Mouse (Mus musculus) spleen, embryonic (tissue): ENCODE results near the gene Ccnyl1.

ENCODE experiments used
- CTCF ChIA-PET: fragments of 350-600 bp; sonication (Branson Sonifier 250); formaldehyde crosslinking; loops from one replicate; lab custom pipeline; 2022; lab: Charles Lee

Gene Ccnyl1

DNA sequence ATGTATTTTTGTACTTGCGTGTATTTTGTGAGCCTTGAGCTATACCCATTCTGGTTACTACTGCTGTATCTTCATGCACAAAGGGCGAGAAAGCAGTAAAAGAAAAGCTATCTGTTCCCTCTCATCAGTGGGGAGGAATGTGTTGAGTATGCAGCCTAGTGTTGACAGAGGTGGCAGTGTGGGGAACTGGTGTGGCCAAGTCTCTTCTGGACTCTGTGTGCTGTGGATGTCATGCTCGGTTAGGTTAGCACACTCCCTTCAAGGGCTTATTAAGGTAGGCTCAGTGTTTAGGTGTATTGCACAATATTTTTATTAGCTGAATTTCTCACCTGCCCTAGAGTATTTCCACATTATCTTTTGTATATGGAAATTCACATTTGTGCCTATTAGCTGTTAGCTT lies 11.5 kb downstream of the Ccnyl1 start:
- CTCF ChIA-PET: no interaction called here

DNA sequence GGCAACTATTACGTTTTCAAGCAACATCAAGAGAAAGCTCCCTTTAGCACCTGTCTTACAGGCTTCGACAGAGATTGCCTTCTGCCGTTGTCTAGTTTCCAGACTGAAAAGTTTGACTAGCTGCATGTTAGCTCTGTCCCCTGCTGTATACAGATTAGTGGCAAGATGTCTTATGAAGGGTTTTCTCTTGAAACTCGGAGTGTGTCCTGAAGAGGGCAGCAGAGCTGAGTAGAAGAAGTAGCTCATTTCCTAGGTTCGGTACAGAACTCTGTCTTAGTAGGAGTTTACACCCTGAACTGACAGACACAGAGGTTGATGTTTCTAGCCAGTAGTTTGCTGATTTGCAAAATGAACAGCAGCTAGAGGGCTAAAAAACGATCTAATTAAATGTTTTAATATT lies 15.0 kb downstream of the Ccnyl1 start:
- CTCF ChIA-PET: interaction anchor here (1.3 kb wide), 1 partner anchor 12 kb away, joined by 4 read pairs; no protein-coding TSS in a partner anchor

DNA sequence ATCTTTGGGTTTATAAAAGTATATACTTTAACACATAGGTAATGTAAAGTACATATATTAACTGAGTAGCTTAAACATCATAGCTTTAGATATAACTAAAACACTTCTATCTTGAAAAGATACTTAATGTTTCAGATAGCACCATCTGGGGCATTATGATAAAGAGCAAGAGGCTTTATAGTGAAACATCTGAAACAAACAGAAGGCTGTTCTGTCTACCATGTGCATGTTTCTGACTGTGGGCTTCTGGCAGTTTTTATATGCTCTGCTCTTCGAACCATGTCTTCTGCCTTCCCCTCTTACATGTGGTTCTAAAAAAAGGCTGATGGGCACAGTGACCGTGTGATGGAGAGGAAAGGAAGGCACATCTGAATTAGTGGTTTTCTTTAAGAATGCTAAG lies 16.4 kb downstream of the Ccnyl1 start:
- CTCF ChIA-PET: no interaction called here

DNA sequence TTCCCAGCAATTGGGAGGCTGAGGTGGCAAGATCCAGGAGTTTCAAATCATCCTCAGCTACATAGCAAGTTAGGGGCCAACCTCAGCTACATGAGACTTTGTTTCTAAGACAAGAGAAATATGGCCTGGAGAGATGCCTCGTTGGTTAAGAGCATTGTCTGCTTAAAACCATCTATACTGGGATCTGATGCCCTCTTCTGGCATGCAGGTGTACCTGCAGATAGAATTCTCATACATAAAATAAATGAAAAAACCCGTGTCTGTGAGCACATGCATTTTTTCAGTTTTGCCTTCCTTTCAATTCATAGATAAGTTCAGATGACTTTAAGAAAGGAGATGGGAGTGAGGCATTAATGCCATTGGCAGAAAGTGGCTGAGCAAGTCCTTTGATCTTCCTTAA lies 19.6 kb downstream of the Ccnyl1 start:
- CTCF ChIA-PET: no interaction called here

DNA sequence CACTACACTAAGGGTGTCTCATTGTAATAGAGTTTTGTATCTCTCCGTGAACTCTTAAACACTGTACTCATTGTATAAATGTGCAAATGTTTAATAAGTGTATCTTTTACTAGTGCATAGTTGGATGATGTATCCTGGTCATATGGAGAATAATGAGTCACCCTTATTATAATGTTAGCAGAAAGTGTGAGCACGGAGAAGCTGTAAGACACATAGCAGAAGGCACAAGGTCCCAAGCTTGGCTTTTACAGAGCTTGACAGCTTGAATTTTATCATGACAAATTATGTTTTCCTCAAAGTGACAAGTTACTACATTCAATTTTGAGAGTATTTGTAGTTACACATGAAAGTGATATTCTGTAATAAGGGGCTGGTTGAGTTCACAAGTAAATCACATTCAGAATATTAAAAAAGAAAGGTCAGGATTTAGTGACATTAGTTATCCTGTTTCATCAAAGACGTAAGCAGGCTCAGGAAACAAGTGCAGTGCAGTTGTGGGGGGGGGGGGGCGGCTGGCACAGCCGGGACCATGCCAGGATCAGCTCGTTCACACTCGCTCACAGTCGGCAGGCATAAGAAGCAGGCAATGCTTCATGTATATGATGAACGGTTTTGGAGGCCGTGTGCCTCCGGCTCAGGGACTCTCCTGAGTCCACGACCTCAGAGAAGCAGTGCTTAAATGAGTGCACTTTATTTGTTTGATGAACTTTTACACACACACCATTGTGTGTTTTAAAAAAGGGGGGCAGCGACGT lies 21.9 kb downstream of the Ccnyl1 start:
- CTCF ChIA-PET: interaction anchor here (0.6 kb wide), 1 partner anchor 20 kb away, joined by 4 read pairs; no protein-coding TSS in a partner anchor

DNA sequence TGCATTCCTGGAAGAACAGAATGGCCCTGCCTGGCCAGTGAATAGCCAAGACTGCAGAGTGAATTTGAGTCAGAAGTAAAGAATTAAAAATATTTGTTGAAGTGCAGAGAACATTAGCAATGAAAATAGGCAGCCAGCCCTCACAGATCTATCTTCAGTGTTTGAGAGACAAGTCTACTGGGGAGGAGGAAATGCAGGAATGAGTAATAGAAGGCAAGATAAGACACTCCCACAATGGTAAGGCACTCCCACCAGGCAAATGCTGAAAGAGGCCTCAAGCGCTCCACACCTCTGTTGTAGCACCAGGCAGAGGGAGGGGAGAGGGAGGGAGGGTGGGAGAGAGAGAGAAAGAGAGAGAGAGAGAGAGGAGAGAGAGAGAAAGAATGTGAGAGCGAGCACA lies 25.2 kb downstream of the Ccnyl1 start:
- CTCF ChIA-PET: no interaction called here

DNA sequence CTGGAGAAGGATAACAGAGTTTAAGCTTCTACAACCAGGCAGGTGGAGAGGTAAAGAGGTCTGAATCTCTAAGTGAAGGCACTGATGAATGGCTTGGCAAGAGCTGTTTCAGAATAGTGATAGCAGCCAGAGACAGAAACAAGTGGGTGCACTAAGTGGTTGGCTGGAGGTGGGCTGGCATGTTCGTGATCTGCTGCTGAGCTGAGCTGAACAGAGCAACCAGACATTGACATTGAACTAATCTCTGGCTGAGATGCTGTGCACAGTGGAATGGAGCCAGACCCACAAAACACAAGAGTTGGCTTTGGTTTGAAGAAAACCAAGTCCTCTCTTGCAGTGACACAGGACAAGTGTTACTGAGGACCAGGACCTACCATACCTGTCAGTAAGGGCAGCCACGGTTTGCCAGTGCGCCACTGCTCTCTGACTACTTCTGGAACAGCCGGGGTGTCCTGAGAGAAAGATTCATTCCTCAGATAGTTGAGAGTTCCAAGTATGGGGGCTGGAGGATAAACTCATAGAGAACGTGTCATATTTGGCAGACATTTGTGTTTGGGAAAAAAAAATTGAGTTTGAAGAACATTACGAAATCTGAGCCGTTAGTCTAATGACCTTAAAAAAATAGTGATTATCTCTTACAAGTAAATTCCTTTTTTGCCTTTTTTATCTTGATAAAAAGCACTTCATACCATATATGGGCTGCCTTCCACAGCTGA lies 26.5 kb downstream of the Ccnyl1 start:
- CTCF ChIA-PET: interaction anchor here (0.8 to 1.3 kb wide), 2 partner anchors 12 to 266 kb away, joined by 3 to 4 read pairs; no protein-coding TSS in a partner anchor

DNA sequence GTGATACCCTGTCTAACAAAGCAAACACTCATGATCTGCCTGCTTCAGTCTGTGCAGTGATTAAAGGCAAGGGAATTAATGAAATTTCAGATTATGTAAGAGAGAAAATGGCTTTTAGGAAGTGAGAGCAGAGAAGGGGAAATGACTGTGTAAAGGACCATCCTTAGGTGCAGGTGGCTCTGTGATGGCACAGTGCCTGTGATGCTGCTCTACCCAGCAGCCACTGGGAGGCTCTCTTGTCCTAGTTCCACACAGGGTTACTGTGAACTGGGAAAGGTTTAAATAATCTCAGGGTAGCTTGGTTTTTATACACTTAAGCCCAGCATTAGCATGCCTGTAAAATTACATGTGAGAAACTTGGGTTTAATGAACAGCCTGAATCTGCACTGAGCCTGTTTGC lies 27.2 kb downstream of the Ccnyl1 start:
- CTCF ChIA-PET: interaction anchor here (0.8 to 1.3 kb wide), 3 partner anchors 13 to 266 kb away, joined by 3 to 4 read pairs (median 3); no protein-coding TSS in a partner anchor

DNA sequence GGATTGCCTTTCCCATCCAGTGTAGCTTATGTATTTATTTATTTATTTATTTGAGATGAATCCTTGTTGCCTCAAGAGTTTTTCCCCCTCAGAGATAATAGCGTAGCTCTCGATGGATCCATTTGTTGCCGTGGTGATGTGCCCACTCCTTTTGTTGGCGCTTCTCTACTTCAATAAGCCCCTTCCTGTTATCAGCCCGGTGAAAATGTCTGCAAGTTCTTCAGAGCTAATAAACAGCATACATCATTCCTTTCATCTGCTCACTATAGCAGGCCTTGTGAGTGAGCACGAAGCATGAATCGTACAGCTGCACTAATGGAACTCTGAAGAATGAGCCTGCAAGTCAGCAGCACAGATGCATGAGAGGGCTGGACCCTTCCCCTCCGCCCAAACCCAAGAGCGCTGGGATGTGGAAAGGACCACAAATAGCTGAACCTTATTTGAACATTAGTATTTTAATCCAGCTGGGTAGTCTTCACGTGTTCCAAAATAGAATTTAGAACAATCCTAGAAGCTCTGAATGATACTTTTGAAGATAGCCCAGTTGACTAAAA lies 30.9 kb downstream of the Ccnyl1 start:
- CTCF ChIA-PET: interaction anchor here (0.6 to 0.7 kb wide), 2 partner anchors 17 to 521 kb away, joined by 3 to 5 read pairs; no protein-coding TSS in a partner anchor

DNA sequence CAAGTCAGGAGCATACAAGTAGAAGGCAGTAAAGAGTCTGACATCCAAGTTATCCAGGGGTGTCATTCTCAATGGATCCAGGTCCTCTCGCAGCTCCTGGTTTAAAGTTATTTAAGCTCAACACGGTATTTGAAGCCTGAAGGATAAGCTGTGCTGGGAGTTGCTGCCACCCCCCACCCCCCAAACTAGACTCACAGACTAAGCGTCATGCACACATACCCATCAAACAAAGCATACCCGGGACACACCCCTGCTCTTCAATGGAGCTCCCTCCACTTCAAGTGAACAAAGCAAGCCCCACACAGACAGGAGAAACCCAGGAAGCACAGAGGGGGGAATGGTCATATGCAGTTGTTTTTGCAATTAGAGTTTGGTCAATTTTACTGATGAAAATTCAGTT lies 39.8 kb downstream of the Ccnyl1 start:
- CTCF ChIA-PET: no interaction called here

DNA sequence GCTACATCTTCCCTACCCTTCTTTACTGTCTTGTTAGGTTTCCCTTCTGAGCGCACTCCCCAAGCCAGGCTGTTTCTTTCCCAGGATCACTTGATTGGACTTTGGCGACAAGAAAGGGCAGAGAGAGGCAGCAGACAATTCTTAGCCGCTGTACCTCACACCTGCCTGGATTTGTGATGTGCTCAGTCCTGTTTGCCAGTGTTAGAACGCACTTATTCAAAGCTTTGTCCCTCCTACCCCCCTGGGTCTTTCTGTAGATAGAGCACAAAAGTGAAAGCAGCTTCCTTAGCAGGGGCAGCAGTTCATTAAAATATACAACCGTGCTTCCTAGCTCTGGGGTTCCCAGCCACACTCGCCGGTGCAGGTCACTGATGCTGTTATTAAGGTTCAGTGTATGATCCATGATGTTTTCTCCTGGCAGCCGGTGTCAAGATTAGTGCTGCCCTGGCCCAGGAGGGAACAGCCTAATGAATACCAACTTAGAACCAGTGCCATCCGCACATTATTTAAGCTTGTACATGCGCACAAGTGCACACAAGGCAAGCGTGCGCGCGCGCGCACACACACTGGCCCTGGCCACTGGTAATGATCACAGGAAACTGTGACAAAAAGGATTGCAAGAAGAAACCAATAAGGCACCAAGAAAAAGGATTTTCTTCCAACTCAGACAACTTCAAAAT lies 41.2 kb downstream of the Ccnyl1 start:
- CTCF ChIA-PET: no interaction called here

DNA sequence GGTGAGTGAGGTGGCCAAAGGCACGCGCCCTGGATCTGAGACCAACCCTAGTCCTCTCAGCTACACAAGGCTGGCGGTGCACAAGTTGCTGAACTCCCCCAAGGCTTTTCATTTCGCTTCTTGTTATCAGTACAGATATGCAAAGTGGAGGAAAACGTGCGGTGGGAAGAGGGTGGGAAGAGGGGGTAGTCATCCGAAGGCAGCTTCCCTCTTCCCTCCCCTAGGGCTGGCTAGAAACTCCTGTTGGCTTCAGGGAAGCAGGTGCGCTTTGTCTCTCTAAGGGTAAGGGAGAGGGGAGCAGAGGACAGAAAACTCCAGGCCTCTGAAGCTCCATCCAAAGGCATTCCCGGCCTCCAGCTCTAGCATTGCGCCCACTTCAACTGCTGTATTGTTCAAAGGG lies 41.9 kb downstream of the Ccnyl1 start:
- CTCF ChIA-PET: no interaction called here

DNA sequence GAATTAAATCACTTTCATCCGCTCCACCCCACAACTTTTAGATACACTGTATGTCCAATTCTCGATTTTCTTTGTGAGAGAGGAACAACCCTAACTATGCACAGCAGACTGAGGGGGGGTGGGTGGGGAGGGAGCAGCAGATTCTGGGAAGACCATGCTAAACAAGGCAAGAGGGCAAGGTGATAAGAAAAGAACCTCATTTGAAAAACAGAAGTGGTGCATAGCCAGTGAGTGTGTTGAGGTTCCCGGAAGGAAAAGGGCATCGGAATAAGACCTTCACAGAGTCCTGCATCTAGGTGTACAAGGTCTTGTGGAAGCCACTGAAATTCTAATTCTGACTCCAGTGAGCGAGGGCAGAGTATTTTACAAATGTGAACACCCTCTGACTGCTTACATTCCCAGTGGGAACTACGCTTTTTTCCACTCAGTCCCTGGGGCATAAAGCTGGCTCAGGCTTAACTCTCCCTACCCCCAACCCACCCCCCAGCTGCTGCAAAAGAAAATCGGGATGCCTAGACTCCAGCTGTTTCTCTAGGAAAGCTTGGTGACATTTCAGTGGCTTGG lies 42.5 kb downstream of the Ccnyl1 start:
- CTCF ChIA-PET: no interaction called here

DNA sequence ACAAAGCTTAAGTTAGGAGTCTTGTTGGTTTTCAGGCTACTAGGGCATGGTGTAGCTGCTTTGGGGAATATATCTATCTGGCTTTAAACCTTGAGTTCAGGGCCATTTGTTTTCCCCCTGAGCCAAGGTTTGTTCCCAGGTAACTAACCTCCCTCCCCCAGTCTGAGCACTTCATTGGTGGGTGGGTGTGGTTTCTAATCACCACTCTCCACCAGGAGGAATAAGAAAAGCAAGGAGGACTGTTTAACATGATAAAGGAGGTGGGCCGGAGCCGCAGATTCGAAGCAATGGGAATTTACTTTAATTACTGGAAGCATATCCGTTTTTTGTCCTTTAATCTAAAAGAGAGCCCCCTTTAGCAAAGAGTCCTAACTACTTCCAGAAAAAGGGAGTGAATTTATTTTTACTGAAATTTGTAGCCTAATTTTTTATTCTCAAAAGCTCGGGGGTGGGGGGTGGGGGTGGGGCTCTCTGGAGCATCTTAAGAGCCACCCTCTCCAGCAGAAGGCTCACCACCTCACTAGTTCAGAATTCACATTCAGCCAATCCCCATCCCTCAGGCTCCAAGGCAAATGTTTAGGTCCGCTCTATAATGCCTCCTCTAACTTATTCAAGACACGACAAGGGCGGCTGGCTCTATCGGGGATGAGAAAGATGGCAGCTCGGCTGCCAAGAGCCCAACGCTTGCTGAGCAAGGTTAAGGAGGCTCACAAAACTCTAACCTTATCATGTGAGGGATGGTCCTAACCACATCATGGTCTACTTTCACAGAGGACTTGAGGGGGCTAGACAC lies 43.4 kb downstream of the Ccnyl1 start:
- CTCF ChIA-PET: interaction anchor here (0.7 kb wide), 1 partner anchor 31 kb away, joined by 3 read pairs; no protein-coding TSS in a partner anchor

DNA sequence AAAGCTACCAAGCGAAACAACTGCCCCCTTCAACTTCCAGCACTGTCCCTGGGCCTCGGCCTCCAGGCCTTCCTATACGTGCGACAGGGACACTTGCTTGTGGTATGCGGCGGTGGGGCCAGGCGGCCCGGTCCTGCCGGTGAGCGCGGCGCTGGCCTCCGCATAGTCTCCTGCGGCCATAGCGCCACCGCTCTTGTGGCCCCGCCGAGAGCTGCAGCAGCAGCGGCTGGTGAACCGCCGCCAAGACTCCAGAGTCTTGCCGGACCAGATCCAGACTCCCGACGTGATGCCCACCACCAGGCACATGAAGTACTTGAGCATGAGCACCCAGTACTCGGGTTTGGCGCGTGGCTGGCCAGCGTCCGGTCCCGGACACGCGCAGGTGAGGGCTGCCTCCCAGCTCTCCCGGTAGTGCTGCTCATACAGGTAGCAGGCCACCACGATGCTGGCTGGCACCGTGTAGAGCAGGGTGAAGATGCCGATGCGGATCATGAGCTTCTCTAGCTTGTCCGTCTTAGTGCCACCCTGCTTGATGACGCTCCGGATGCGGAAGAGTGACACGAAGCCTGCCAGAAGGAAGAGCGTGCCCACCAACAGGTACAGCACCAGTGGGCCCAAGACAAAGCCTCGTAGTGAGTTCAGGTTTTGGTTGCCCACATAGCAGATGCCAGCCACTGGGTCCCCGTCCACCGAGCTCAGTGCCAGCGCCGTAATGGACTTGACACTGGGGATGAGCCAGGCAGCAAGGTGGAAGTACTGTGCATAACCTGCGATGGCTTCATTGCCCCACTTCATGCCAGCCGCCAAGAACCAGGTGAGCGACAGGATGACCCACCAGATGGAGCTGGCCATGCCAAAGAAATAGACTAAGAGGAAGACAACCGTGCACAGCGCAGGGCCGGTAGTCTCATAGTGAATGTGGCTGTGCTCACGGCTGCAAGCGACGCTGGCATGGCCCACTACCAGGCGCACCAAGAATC lies 44.8 kb downstream of the Ccnyl1 start:
- CTCF ChIA-PET: no interaction called here

DNA sequence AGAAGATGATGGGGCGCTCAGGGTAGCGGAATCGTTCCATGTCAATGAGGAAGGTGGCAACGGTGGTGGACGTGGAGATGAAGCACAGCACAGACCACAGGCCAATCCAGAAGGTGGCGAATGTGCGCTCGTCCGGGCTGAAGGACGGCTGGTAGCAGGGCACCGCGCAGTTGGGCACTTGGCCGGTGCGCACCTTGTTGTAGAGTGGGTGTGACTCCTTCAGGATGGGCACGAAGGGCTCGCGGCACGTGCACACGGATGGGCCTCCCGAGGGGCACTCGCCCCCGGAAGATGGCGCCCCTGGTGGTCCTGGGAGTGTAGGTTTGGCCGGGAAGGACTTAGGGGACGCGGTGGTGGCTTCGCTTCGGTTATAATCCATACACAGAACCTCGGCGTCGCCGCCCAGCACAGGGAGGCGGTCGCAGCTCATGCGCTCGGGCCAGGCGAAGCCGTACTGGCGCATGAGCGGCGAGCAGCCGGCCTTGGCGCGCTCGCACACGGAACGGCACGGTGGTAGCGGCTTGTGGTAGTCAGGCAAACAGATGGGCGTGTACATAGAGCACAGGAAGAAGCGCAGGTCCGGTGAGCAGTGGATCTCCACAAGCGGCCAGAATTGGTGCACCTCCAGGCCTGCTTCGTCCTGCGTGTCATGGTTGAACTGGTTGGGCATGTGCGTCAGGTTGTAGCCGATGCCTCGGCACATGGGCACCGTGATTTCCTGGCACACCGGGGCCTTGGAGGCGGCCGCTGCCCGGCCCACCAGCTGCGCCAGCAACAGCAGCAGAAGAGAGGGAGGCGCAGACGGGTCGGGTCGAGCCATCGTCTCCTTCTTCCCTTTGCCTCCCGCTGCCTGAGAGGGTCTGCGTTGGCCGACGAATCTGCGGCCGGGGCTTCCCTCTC lies 45.8 kb downstream of the Ccnyl1 start:
- CTCF ChIA-PET: interaction anchor here (0.6 kb wide), 1 partner anchor 133 kb away, joined by 3 read pairs; no protein-coding TSS in a partner anchor

DNA sequence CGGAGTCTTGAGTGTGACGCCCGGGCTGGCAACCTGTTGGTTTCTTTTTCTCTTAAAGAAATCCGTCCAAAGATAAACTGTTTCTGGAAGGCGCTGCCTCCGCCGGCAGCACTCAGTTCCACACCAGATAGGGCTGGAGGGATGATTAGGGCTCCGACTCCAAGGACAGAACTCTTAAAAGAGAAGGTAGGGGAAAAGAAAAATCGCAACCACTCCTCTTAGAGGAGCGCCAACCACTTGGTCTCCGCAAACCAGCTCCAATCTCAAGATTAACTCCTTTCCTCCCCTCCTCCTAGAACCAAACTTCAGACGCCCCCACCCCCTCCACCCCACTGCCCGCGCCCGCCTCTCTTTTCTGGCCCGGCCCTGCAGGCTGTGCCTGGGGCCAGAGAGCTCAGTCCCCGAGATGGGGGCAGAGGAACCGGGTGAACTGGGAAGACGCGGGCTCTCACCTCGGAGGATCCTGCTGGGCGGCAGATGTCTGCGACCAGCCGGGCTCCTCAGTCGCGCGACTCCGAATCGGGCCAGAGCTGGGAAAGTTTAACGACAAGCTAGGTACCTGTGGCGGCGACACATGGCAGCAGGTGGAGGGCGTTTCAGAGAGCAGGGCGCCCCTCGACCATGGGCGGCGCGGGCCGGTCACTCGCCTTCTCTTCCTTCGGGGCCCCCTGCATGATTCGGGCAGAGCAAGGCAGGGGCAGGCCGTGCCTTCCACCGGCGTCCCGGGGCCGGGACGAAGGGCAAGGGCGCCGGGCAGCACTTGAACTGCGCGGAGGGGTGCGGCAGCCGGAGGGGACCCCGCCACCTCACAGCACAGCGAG lies 46.6 kb downstream of the Ccnyl1 start:
- CTCF ChIA-PET: interaction anchor here (0.6 kb wide), 1 partner anchor 132 kb away, joined by 3 read pairs; no protein-coding TSS in a partner anchor
